Mouse (Mus musculus): ENCODE measurements around the gene Shc4. TPM values are rescaled to one million over a fixed set of nuclear protein-coding genes. Genes with fewer than 3 reads are reported as not detected.
A peak's percentile ranks its signal among the peaks of the same experiment; 100 is the strongest.

Gene Shc4
- polyA plus RNA-seq, 1 experiment from 2014 or later: 3.1 TPM

GRCm38 (mm10) chr2:125731763-125732560, 8.0 kb upstream of the Shc4 start:
- Histone ChIP-seq H3K36me3 (ENCODE audit: control insufficient read depth, insufficient read depth, low read length) (no peaks in the 10 kb centered on the region), H3K27me3 (ENCODE audit: control insufficient read depth, insufficient read depth, low read length) (no peaks in the 10 kb centered on the region), H3K27ac (ENCODE audit: low read depth, low read length) (peak overlapping the region; percentile 80), H3K4me2 (ENCODE audit: low read depth, low read length) (peak overlapping the region; percentile 70), H3K9me3 (ENCODE audit: control insufficient read depth, low read length) (no peaks in the 10 kb centered on the region), H3K4me3 (ENCODE audit: low read depth, low read length) (peak overlapping the region; percentile 39), H3K9ac (replicated peaks; ENCODE audit: low read depth, low read length) (peak overlapping the region; percentile 67), H3K4me1 (ENCODE audit: control insufficient read depth, insufficient read depth, low read length) (0 out of 2 replicates have a peak, but pooled peaks cover 5% of the 10 kb centered on the region)
- 7% methylated on average over 35 of the region's 35 CpGs for WGBS
- ATAC-seq (ENCODE audit: low read depth): peak; percentile 95

- ATAC-seq (ENCODE audit: low read depth): peak; percentile 51
- H3K36me3 ChIP-seq (ENCODE audit: control insufficient read depth, insufficient read depth, low read length): no peaks in the 10 kb centered on the region
- WGBS: under 1% methylated on average over 16 of the region's 16 CpGs
Measured at GRCm38 (mm10) chr2:125724546-125725114, 682 bp upstream of the Shc4 start.

GRCm38 (mm10) chr2:125723408-125724085, 401 bp downstream of the Shc4 start:
- 1% methylated on average over 33 of the region's 34 CpGs for WGBS
- H3K27ac ChIP-seq (ENCODE audit: low read depth, low read length): peak overlapping the region; percentile 48; the same call in 1 of the 2 replicates
- peak overlapping the region; percentile 99 for H3K4me2 ChIP-seq (ENCODE audit: low read depth, low read length)
- peaks cover 7% of the 10 kb centered on the region; the same call in 1 of the 2 replicates for H3K4me1 ChIP-seq (ENCODE audit: control insufficient read depth, insufficient read depth, low read length)
- peaks cover 3% of the 10 kb centered on the region; the same call in 1 of the 2 replicates for H3K27me3 ChIP-seq (ENCODE audit: control insufficient read depth, insufficient read depth, low read length)
- H3K9me3 ChIP-seq (ENCODE audit: control insufficient read depth, low read length): no peaks in the 10 kb centered on the region
- ATAC-seq (ENCODE audit: low read depth): peak; percentile 86
- no peaks in the 10 kb centered on the region for H3K36me3 ChIP-seq (ENCODE audit: control insufficient read depth, insufficient read depth, low read length)
- peak overlapping the region; percentile 50 for H3K4me3 ChIP-seq (ENCODE audit: low read depth, low read length)
- H3K9ac ChIP-seq (replicated peaks; ENCODE audit: low read depth, low read length): peak overlapping the region; percentile 62

More at GRCm38 (mm10) chr2:125724546-125725114, 682 bp upstream of the Shc4 start:
- Histone ChIP-seq H3K9me3 (ENCODE audit: control insufficient read depth, low read length) (no peaks in the 10 kb centered on the region), H3K4me1 (ENCODE audit: control insufficient read depth, insufficient read depth, low read length) (peaks cover 7% of the 10 kb centered on the region; the same call in 1 of the 2 replicates), H3K4me3 (ENCODE audit: low read depth, low read length) (peak overlapping the region; percentile 50), H3K4me2 (ENCODE audit: low read depth, low read length) (peak overlapping the region; percentile 99), H3K27me3 (ENCODE audit: control insufficient read depth, insufficient read depth, low read length) (peaks cover 3% of the 10 kb centered on the region; the same call in 1 of the 2 replicates), H3K27ac (ENCODE audit: low read depth, low read length) (peak overlapping the region; percentile 62; the same call in 1 of the 2 replicates), H3K9ac (replicated peaks; ENCODE audit: low read depth, low read length) (peak overlapping the region; percentile 62)

- Histone ChIP-seq H3K27ac (ENCODE audit: low read depth, low read length) (peak overlapping the region; percentile 48; the same call in 1 of the 2 replicates), H3K9me3 (ENCODE audit: control insufficient read depth, low read length) (no peaks in the 10 kb centered on the region), H3K4me3 (ENCODE audit: low read depth, low read length) (peak overlapping the region; percentile 50), H3K36me3 (ENCODE audit: control insufficient read depth, insufficient read depth, low read length) (no peaks in the 10 kb centered on the region), H3K9ac (replicated peaks; ENCODE audit: low read depth, low read length) (peak overlapping the region; percentile 62), H3K4me1 (ENCODE audit: control insufficient read depth, insufficient read depth, low read length) (peaks cover 7% of the 10 kb centered on the region; the same call in 1 of the 2 replicates), H3K27me3 (ENCODE audit: control insufficient read depth, insufficient read depth, low read length) (peaks cover 3% of the 10 kb centered on the region; the same call in 1 of the 2 replicates), H3K4me2 (ENCODE audit: low read depth, low read length) (peak overlapping the region; percentile 99)
- ATAC-seq (ENCODE audit: low read depth): peak; percentile 62; the same call in 1 of the 2 replicates
- WGBS: under 1% methylated on average over 18 of the region's 18 CpGs
Measured at GRCm38 (mm10) chr2:125723086-125723407, 901 bp downstream of the Shc4 start.

- no peak overlapping the region for H3K9ac ChIP-seq (replicated peaks; ENCODE audit: low read depth, low read length)
- H3K4me2 ChIP-seq (ENCODE audit: low read depth, low read length): no peak overlapping the region
- no peak for ATAC-seq (ENCODE audit: low read depth)
- H3K36me3 ChIP-seq (ENCODE audit: control insufficient read depth, insufficient read depth, low read length): no peaks in the 10 kb centered on the region
- no peaks in the 10 kb centered on the region for H3K27me3 ChIP-seq (ENCODE audit: control insufficient read depth, insufficient read depth, low read length)
- H3K27ac ChIP-seq (ENCODE audit: low read depth, low read length): no peak overlapping the region
- no peaks in the 10 kb centered on the region for H3K4me1 ChIP-seq (ENCODE audit: control insufficient read depth, insufficient read depth, low read length)
- H3K9me3 ChIP-seq (ENCODE audit: control insufficient read depth, low read length): no peaks in the 10 kb centered on the region
- H3K4me3 ChIP-seq (ENCODE audit: low read depth, low read length): no peak overlapping the region
- WGBS: 92% methylated on average over 8 of the region's 8 CpGs
Measured at GRCm38 (mm10) chr2:125716599-125716998, 7.3 kb downstream of the Shc4 start.

GRCm38 (mm10) chr2:125706510-125706921, 17.4 kb downstream of the Shc4 start:
- Histone ChIP-seq H3K4me2 (ENCODE audit: low read depth, low read length) (no peak overlapping the region), H3K27me3 (ENCODE audit: control insufficient read depth, insufficient read depth, low read length) (no peaks in the 10 kb centered on the region), H3K4me3 (ENCODE audit: low read depth, low read length) (no peak overlapping the region), H3K36me3 (ENCODE audit: control insufficient read depth, insufficient read depth, low read length) (no peaks in the 10 kb centered on the region), H3K9me3 (ENCODE audit: control insufficient read depth, low read length) (no peaks in the 10 kb centered on the region), H3K4me1 (ENCODE audit: control insufficient read depth, insufficient read depth, low read length) (no peaks in the 10 kb centered on the region; the same call in 1 of the 2 replicates), H3K9ac (replicated peaks; ENCODE audit: low read depth, low read length) (no peak overlapping the region), H3K27ac (ENCODE audit: low read depth, low read length) (no peak overlapping the region)
- no peak for ATAC-seq (ENCODE audit: low read depth)
- WGBS: 46% methylated on average over 5 of the region's 5 CpGs

- Histone ChIP-seq H3K4me3 (ENCODE audit: low read depth, low read length) (no peak overlapping the region), H3K27ac (ENCODE audit: low read depth, low read length) (peak overlapping the region; percentile 64; the same call in 1 of the 2 replicates)
- 33% methylated on average over 12 of the region's 12 CpGs for WGBS
Measured at GRCm38 (mm10) chr2:125704907-125705631, 18.9 kb downstream of the Shc4 start.

GRCm38 (mm10) chr2:125702851-125703250, 21.1 kb downstream of the Shc4 start:
- Histone ChIP-seq H3K4me3 (ENCODE audit: low read depth, low read length) (no peak overlapping the region), H3K27ac (ENCODE audit: low read depth, low read length) (no peak overlapping the region), H3K4me1 (ENCODE audit: control insufficient read depth, insufficient read depth, low read length) (no peaks in the 10 kb centered on the region; the same call in 1 of the 2 replicates), H3K36me3 (ENCODE audit: control insufficient read depth, insufficient read depth, low read length) (no peaks in the 10 kb centered on the region), H3K27me3 (ENCODE audit: control insufficient read depth, insufficient read depth, low read length) (no peaks in the 10 kb centered on the region), H3K4me2 (ENCODE audit: low read depth, low read length) (no peak overlapping the region), H3K9me3 (ENCODE audit: control insufficient read depth, low read length) (no peaks in the 10 kb centered on the region), H3K9ac (replicated peaks; ENCODE audit: low read depth, low read length) (no peak overlapping the region)
- ATAC-seq (ENCODE audit: low read depth): no peak
- WGBS: 92% methylated on average over 2 of the region's 2 CpGs

More at GRCm38 (mm10) chr2:125704907-125705631, 18.9 kb downstream of the Shc4 start:
- Histone ChIP-seq H3K9ac (replicated peaks; ENCODE audit: low read depth, low read length) (no peak overlapping the region), H3K36me3 (ENCODE audit: control insufficient read depth, insufficient read depth, low read length) (no peaks in the 10 kb centered on the region), H3K27me3 (ENCODE audit: control insufficient read depth, insufficient read depth, low read length) (no peaks in the 10 kb centered on the region), H3K9me3 (ENCODE audit: control insufficient read depth, low read length) (no peaks in the 10 kb centered on the region), H3K4me1 (ENCODE audit: control insufficient read depth, insufficient read depth, low read length) (no peaks in the 10 kb centered on the region; the same call in 1 of the 2 replicates), H3K4me2 (ENCODE audit: low read depth, low read length) (no peak overlapping the region)
- ATAC-seq (ENCODE audit: low read depth): peak; percentile 71
